Mouse (Mus musculus) myocyte (in vitro differentiated cells): Measurements from ENCODE around the gene Dnah6. TPM values are rescaled to one million over a fixed set of nuclear protein-coding genes. Genes with fewer than 3 reads are reported as not detected.

Experiments
- H3K27me3 ChIP-seq: one replicate; pipeline ENCODE4 v1.6.1; 2011; ENCODE audit not compliant: control insufficient read depth, insufficient read depth, insufficient read length
- H3K36me3 ChIP-seq: one replicate; pipeline ENCODE4 v1.6.1; 2011; ENCODE audit not compliant: control insufficient read depth, insufficient read depth
- H3K4me2 ChIP-seq: one replicate; pipeline ENCODE4 v1.6.1; 2011; ENCODE audit warnings: low read depth, control low read depth
- H3K4me3 ChIP-seq: one replicate; pipeline ENCODE4 v1.5.1; 2011; ENCODE audit warnings: mild to moderate bottlenecking, control low read depth, moderate library complexity
- H3K79me2 ChIP-seq: one replicate; pipeline ENCODE4 v1.6.1; 2011; ENCODE audit not compliant: control insufficient read depth, insufficient read depth
- H3ac ChIP-seq: one replicate; pipeline ENCODE4 v1.6.1; 2011; ENCODE audit not compliant: control insufficient read depth, insufficient read length
- CEBPB ChIP-seq: IDR thresholded peaks from 2 replicates; pipeline ENCODE4 v1.6.1; 2011; ENCODE audit warnings: mild to moderate bottlenecking, moderate library complexity; ENCODE audit not compliant: poor library complexity, insufficient read depth, severe bottlenecking
- E2F4 ChIP-seq: IDR thresholded peaks from one replicate; pipeline ENCODE4 v1.6.1; 2011; ENCODE audit warnings: mild to moderate bottlenecking, control low read depth, moderate library complexity; ENCODE audit not compliant: insufficient read depth
- MAX ChIP-seq: IDR thresholded peaks from one replicate; pipeline ENCODE4 v1.6.1; 2011; ENCODE audit warnings: low read depth, mild to moderate bottlenecking, control low read depth
- MYOD1 ChIP-seq, 3 experiments: IDR thresholded peaks; one replicate each; pipeline ENCODE4 v1.6.1; 2011; ENCODE audit warnings: control low read depth in 2 of 3, low read depth in 2 of 3, mild to moderate bottlenecking in 2 of 3, moderate library complexity in 1 of 3; ENCODE audit not compliant: insufficient read length in 2 of 3, control insufficient read depth in 1 of 3
- MYOG ChIP-seq, 3 experiments: IDR thresholded peaks; one replicate each; pipeline ENCODE4 v1.6.1; 2011; ENCODE audit warnings: control low read depth in 2 of 3, low read depth in 2 of 3, mild to moderate bottlenecking in 2 of 3; ENCODE audit not compliant: insufficient read length in 2 of 3, control insufficient read depth in 1 of 3, insufficient read depth in 1 of 3
- POLR2A ChIP-seq: IDR thresholded peaks from one replicate; pipeline ENCODE4 v1.6.1; 2011; ENCODE audit warnings: low read depth, mild to moderate bottlenecking, control low read depth, moderate library complexity; ENCODE audit not compliant: insufficient read length
- POLR2AphosphoS2 ChIP-seq: IDR thresholded peaks from one replicate; pipeline ENCODE4 v1.6.1; 2011; ENCODE audit warnings: low read depth, control low read depth; ENCODE audit not compliant: insufficient read length
- REST ChIP-seq: IDR thresholded peaks from one replicate; pipeline ENCODE4 v1.6.1; 2011; ENCODE audit warnings: mild to moderate bottlenecking, control low read depth, moderate library complexity; ENCODE audit not compliant: insufficient read depth, insufficient read length
- SRF ChIP-seq: IDR thresholded peaks from one replicate; pipeline ENCODE4 v1.6.1; 2011; ENCODE audit warnings: low read depth; ENCODE audit not compliant: control insufficient read depth, insufficient read length
- TCF12 ChIP-seq: IDR thresholded peaks from one replicate; pipeline ENCODE4 v1.6.1; 2011; ENCODE audit warnings: mild to moderate bottlenecking, control low read depth; ENCODE audit not compliant: poor library complexity, insufficient read depth, severe bottlenecking
- TCF3 ChIP-seq: IDR thresholded peaks from one replicate; pipeline ENCODE4 v1.6.1; 2011; ENCODE audit warnings: low read depth, control low read depth; ENCODE audit not compliant: insufficient read length
- USF1 ChIP-seq: IDR thresholded peaks from one replicate; pipeline ENCODE4 v1.6.1; 2011; ENCODE audit warnings: low read depth, mild to moderate bottlenecking, control low read depth, moderate library complexity
- polyA plus RNA-seq: library from polyadenylated mRNA; unstranded; fragments of >200 nt; fragmentation: generic; extraction: Trizol; gene quantifications from one replicate; pipeline ENCODE4 v1.2.1, GENCODE M21; 2012; ENCODE audit warnings: missing spikeins

Dnah6 gene
- polyA plus RNA-seq, 1 experiment, result 0.01 TPM

DNA sequence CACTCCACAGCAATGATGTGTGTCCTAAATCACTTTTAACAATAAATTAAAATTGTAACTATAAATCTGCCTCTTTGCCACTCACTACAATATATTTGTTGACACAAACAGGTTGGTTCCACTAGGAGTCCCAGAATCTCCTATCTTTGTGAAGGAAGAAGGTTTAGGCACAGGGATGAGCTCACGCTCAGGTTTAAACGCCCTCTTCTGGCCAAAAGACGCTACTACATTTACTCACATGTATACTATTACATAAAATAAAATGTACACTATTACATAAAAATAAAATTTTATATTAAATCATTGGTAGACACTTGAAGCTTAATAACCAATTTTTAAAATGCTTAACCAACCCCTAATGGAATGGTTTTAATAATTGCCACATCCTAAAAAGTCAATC lies 201.4 kb downstream of the Dnah6 start:
- Histone ChIP-seq H3ac (no peak overlapping the region), H3K36me3 (no peaks in the 10 kb centered on the region), H3K4me2 (no peak overlapping the region), H3K27me3 (no peaks in the 10 kb centered on the region), H3K4me3 (no peak overlapping the region), H3K79me2 (no peaks in the 10 kb centered on the region)
- TF ChIP-seq E2F4 (no peak), REST (no peak), TCF12 (no peak), POLR2A (no peak), MAX (no peak), USF1 (no peak), CEBPB (no peak), TCF3 (no peak), SRF (no peak), MYOD1 (IDR thresholded peaks at IDR 0.05; ENCODE audit: control insufficient read depth in 1 of 3, insufficient read length in 2 of 3, low read depth in 2 of 3) (no peak), MYOG (IDR thresholded peaks at IDR 0.05; ENCODE audit: control insufficient read depth in 1 of 3, insufficient read depth in 1 of 3, insufficient read length in 2 of 3, low read depth in 2 of 3) (no peak), POLR2AphosphoS2 (no peak)

DNA sequence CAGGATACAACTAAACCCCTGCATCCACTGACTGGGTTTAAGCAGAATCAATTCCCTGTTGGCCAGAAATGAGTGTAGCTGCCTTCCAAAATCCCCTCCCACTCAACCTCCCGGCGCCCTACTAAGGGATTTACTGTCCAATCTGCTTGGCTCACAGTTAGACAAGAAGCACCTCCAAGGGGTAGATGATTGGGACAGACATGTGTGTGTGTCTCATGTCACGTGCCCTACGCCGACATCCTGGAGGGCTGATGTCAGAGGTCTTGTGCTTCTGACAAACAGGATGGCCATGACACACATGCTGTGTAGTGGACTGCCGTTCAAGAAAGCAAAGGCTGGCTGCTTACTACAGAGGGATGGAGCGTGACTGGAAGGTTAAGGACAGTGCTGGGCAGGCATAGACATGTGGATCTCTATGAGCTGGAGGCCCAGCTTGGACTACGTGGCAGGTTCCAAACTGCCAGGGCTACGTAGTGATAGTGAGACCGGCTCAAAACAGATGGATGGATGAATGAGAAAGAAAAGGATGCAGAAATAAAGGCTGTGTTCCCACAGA lies 202.6 kb downstream of the Dnah6 start:
- H3K27me3 ChIP-seq, result no peaks in the 10 kb centered on the region
- H3K79me2 ChIP-seq, result no peaks in the 10 kb centered on the region
- H3K4me3 ChIP-seq, result no peak overlapping the region
- no peak overlapping the region for H3ac ChIP-seq
- H3K36me3 ChIP-seq, result no peaks in the 10 kb centered on the region
- no peak overlapping the region for H3K4me2 ChIP-seq
- no peak for TF ChIP-seq TCF12
- no peak for TF ChIP-seq MAX
- no peak for TF ChIP-seq USF1
- no peak for TF ChIP-seq CEBPB
- TF ChIP-seq SRF, result no peak
- TF ChIP-seq E2F4, result no peak
- TF ChIP-seq MYOD1 (IDR thresholded peaks at IDR 0.05; ENCODE audit: control insufficient read depth in 1 of 3, insufficient read length in 2 of 3, low read depth in 2 of 3), result no peak
- TF ChIP-seq MYOG (IDR thresholded peaks at IDR 0.05; ENCODE audit: control insufficient read depth in 1 of 3, insufficient read depth in 1 of 3, insufficient read length in 2 of 3, low read depth in 2 of 3), result no peak
- TF ChIP-seq TCF3, result no peak
- no peak for TF ChIP-seq REST
- no peak for TF ChIP-seq POLR2AphosphoS2
- no peak for TF ChIP-seq POLR2A

DNA sequence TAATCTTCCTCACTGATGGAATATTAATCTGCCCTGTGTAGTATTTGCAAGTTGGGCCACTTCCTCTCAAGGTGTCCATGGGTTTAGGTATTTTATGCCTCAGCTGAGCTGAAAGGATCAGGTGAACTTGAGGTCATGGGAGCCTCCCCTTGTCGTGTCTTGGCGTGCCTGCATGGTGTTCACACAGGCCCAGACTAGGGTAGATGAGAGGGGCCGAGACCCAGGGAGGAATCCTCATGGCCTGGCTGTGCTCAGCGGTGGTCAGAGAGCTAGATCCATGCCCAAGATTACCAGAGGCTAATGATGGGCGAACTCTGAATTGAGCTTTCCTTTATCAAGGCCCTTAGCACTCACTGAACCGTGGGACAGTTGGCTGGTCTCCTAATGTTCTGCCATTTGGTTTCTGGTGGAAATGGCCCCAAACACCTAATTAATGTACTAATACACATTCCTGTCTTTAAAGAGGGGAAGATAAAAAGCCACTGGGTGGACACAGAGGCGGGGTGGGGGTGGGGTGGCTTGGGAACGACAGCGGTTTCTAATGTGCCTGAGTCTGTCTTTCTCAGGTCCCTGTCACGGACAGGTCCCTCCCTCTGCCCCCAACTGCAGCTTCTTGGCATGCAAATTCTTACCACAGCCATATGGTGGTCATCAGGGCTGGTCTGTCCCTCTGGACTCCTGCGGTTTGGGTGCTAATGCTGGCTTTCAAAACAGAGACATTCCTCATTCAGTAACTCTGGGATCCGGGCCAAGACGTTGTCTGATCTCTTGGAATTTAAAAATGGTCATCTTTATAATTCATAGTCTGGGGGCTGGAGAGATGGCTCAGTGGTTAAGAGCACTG lies 206.9 kb downstream of the Dnah6 start:
- no peak overlapping the region for H3ac ChIP-seq
- no peak for TF ChIP-seq MAX
- TF ChIP-seq CEBPB, result no peak
- no peak for TF ChIP-seq REST
- TF ChIP-seq SRF, result no peak
- TF ChIP-seq MYOG (IDR thresholded peaks at IDR 0.05; ENCODE audit: control insufficient read depth in 1 of 3, insufficient read depth in 1 of 3, insufficient read length in 2 of 3, low read depth in 2 of 3), result peak in 1 of 3 experiments; percentile 86
- TF ChIP-seq E2F4, result no peak
- peak in 2 of 3 experiments; percentile 52 to 63 for TF ChIP-seq MYOD1 (IDR thresholded peaks at IDR 0.05; ENCODE audit: control insufficient read depth in 1 of 3, insufficient read length in 2 of 3, low read depth in 2 of 3)
- TF ChIP-seq TCF12, result peak; percentile 76
- no peak for TF ChIP-seq USF1
- TF ChIP-seq POLR2AphosphoS2, result no peak
- peak; percentile 34 for TF ChIP-seq TCF3
- no peaks in the 10 kb centered on the region for H3K79me2 ChIP-seq
- H3K4me2 ChIP-seq, result peak overlapping the region; percentile 48
- H3K36me3 ChIP-seq, result no peaks in the 10 kb centered on the region
- no peaks in the 10 kb centered on the region for H3K27me3 ChIP-seq
- no peak overlapping the region for H3K4me3 ChIP-seq

DNA sequence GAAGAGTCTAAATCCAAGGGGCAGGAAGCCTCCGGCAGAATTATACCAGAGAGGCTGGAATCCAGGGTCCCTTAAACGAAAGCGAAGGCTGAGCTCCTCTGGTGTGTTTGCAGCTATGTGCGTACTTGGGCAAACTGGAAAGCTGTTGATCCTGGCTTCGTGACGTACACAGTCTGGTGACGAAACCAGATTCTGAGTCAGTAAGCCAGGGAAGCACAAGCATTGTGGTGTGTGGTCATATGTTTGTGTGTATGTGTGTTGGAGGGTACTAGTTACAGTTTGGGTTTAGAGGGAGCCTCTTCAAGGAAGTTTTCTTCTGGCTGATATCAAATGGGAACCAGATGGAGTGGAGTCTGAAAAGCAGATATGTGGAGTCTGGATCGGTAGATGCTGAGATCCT lies 208.5 kb downstream of the Dnah6 start:
- TF ChIP-seq TCF3 (no peak), USF1 (no peak), E2F4 (no peak), POLR2A (no peak), TCF12 (no peak), POLR2AphosphoS2 (no peak), SRF (no peak), MAX (no peak), REST (no peak), CEBPB (no peak), MYOD1 (IDR thresholded peaks at IDR 0.05; ENCODE audit: control insufficient read depth in 1 of 3, insufficient read length in 2 of 3, low read depth in 2 of 3) (no peak), MYOG (IDR thresholded peaks at IDR 0.05; ENCODE audit: control insufficient read depth in 1 of 3, insufficient read depth in 1 of 3, insufficient read length in 2 of 3, low read depth in 2 of 3) (no peak)
- H3K36me3 ChIP-seq, result no peaks in the 10 kb centered on the region
- no peak overlapping the region for H3ac ChIP-seq
- H3K79me2 ChIP-seq, result no peaks in the 10 kb centered on the region
- no peak overlapping the region for H3K4me3 ChIP-seq
- H3K27me3 ChIP-seq, result no peaks in the 10 kb centered on the region
- no peak overlapping the region for H3K4me2 ChIP-seq
